Mouse (Mus musculus) testis, postnatal 10 days (tissue): Measurements from ENCODE around the gene Mymk.

ENCODE experiments used
- DNase-seq: peaks from one replicate; pipeline ENCODE4 v3.0.0; 2021; ENCODE audit warnings: low spot score

Mymk gene

GRCm38 (mm10) chr2:27071978-27072377, at the start of gene Mymk:
Gene Mymk, minus strand, starts transcription at chr2:27072179.
- DNase-seq = no peak

- DNase-seq = peak; percentile 53
These were observed 48.3 kb upstream of the Mymk start for GRCm38 (mm10) chr2:27120241-27120641.

DNA sequence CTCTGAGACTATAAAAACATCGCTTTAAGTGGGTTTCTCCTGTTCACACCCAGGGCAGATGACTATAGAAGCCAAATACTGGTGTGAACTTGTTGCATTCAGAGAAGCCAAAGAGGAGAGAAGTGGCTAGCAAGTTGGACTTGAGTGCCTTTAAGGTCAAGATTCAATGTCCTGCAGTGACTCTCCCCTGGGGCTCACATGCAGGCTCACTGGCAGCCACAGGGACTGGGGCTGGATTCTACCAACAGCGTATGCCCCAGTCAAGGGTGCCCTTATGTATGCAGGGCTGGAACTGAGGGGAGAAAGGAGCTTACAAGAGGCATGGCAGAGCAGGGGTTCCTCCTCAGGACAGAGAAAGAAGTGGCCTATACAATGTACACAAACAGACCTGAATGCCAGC, 47.8 kb upstream of the Mymk start:
- DNase-seq = no peak

- DNase-seq = no peak
These were observed 46.5 kb upstream of the Mymk start for GRCm38 (mm10) chr2:27118452-27118851.

GRCm38 (mm10) chr2:27114169-27114568, 42.2 kb upstream of the Mymk start:
- DNase-seq = no peak

DNA sequence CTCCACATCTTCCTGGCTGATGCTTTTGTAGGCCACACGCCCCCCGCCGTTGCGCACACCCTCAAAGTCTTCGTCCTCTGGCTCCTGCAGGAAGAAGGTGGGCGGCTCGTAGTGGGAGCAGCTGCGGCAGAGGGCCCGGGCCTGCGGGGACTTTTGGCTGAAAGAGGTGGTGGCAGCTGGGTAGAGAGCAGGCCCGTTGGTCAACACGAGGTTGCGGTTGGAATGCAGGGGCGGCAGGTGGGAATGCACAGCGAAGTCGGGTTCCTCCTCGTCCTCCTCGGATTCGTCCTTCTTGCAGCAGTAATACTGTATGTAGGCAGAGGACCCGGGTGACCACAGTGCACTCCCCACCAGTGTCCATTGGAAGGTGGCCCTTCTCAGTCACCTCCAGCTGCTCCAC, 40.6 kb upstream of the Mymk start:
- DNase-seq = no peak

GRCm38 (mm10) chr2:27109052-27109451, 37.1 kb upstream of the Mymk start:
- no peak for DNase-seq

GRCm38 (mm10) chr2:27108144-27108543, 36.2 kb upstream of the Mymk start:
- DNase-seq = no peak

DNA sequence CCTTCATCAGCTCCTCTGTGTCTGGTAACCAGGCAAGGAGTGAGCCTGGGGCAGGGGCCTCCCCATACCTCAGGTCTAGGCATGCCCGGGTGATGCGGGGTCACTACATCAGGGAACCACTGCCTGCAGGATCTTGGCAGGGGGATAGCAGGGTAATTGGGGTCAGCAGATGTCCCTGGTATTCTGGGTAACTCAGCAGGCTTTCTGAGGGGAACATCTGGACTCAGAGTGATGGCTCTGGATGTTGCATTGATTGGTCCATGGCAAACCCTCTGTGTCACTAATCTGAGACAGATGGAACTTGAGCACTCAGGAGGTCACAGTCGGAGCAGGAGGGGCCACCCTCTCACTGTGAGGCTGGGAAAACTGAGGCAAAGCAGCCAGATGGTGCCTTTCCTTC, 34.8 kb upstream of the Mymk start:
- no peak for DNase-seq

- no peak for DNase-seq
These were observed 31.6 kb upstream of the Mymk start for GRCm38 (mm10) chr2:27103554-27103953.

DNA sequence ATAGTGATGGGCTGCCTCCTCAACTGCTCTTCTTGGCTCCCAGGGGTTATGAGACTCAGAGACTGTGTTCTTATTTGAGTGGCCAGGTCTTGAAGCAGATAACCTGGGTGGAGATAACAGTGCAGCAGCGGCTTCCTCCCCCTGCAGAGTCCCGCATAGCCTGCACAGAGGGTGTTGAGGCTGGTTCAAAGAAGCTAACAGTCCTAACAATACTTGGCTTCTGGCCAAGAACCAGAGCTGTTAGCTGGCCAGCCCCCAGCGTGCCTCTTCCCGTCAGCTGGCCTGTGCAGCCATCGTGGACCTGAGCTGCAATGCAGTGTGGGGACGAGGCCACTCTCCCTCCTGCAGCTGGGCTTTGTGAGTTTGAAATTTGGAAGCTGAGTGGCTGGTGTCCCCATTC, 25.8 kb upstream of the Mymk start:
- DNase-seq = no peak

GRCm38 (mm10) chr2:27097241-27097656, 25.3 kb upstream of the Mymk start:
- no peak for DNase-seq

DNA sequence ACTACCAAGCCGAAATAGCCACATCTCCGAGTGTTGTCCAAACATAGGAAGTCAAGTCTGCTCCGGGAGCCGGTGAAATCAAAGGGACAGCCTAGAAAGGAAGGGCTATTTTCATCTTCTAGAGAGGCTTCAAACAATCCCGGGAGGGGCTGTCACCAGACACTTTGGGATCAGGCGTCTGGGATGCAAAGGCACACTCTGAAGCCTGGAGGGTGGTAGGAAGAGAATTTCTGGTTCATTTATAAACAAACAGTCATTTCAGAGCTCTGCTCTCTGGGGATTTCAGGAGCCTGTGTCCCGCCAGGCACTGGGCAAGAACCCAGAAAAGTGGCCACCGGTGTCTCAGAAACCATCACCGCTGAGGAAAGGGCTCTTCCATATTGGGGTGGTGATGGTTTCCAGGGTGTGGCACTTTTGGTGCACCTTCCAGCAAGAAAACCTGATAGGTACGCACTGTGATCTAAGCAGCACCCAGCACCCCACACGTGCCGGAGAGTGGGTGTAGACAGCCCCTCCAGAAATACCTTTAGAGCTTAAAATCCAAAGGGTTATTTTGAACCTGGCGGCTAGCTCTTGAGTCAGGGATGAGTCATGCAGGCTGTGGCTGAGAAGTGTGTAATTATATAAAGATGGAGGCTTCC, 24.5 kb upstream of the Mymk start:
- no peak for DNase-seq

DNA sequence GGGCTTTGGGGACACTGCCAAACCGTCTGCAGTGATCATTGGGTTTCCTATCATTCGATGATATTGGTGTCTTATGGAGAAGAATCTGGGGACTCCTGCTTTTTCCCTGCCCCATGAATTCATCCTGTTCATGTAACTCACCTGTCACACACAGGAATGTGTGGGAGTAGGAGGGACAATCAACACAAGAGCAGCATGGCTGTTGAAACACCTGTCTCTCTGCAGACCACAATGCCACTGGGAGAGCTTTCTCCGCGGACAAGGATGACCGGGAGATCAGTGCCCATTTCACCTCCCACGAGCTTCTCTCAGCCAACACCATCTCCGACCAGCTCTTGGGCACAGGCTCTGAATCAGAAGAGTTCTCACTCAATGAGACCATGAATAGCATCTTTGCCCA, 23.2 kb upstream of the Mymk start:
- DNase-seq = no peak

GRCm38 (mm10) chr2:27089238-27089637, 17.3 kb upstream of the Mymk start:
- DNase-seq = no peak

DNA sequence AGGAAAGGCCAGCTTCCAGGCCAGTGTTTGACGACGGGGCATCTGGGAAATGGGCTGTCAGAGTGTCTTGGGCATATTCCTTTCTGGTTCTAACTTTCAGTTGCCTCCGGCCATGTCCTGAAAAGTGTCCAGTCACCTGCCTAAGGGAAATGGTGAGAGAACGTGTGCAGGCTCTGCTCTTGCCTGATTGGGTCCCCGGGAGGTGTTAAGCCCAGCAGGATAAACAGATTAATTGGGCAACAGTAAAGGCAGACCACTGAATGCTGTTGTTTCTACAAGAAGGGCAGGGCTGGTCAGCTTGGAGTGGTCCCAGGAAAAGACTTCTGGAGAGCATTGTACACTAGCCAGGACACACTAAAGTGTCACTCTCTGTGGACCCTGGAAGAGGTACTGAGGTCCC, 16.7 kb upstream of the Mymk start:
- no peak for DNase-seq

- peak; percentile 80 for DNase-seq
These were observed 16.2 kb upstream of the Mymk start for GRCm38 (mm10) chr2:27088071-27088644.

- no peak for DNase-seq
These were observed 15.6 kb upstream of the Mymk start for GRCm38 (mm10) chr2:27087581-27087980.

DNA sequence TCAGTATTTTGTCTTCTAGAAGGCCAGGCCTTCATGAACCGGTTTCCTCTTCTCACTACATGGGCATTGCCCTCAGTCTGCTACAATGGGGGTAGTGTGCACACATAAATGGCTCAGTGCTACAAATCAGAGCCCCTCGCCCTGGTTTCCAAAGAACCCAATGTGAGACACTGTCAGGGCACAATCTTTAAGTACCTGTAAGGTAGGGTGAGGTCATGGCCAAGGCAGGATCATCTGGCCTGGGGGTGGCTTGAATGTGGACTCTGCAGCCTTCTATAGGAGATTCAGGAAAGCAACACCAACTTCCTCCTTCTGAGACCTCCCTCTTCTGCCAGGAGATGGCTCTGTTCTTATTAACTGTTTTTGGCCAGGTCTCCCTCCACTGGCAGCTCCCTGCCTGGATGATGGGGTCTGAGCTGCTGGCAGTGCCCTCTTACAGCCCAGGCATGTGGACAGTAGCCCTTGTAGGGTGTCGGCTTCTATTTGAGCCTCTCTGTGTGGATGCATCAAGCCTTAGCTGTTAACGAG, 14.6 kb upstream of the Mymk start:
- no peak for DNase-seq

DNA sequence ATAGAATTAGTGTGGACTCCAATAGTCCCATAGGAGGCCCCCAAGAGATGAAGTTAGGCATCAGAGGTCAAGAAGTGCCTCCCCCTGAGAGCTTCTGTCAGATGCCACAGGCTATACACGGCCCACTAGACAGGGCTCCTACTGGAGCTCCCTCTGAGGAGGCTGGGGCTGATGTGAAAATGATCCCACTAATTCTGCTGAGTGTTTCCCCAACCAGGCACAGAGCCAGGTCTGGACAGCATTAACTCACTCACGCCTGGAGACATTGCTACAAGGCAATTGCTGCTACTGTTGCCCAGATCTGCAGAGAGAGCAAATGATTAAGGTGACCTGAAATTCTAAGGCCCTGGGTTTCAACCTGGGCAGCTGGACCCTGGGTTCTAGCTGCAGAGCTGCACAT, 13.8 kb upstream of the Mymk start:
- DNase-seq = no peak

GRCm38 (mm10) chr2:27084963-27085362, 13.0 kb upstream of the Mymk start:
- no peak for DNase-seq

GRCm38 (mm10) chr2:27083761-27084475, 11.9 kb upstream of the Mymk start:
- DNase-seq = no peak

GRCm38 (mm10) chr2:27079649-27080048, 7.7 kb upstream of the Mymk start:
- DNase-seq = peak; percentile 62
